Mouse (Mus musculus) T-helper 2 cell (primary cell): ENCODE data around the gene Rnf8.

Source experiments
- in situ Hi-C: fragments of 300-600 bp; cut with MboI, MseI; formaldehyde crosslinking; loops from one replicate; pipeline ENCODE4 v1.15.1; 2025; ENCODE audit warnings: high pct_unique_total_duplicates

Rnf8 gene

DNA sequence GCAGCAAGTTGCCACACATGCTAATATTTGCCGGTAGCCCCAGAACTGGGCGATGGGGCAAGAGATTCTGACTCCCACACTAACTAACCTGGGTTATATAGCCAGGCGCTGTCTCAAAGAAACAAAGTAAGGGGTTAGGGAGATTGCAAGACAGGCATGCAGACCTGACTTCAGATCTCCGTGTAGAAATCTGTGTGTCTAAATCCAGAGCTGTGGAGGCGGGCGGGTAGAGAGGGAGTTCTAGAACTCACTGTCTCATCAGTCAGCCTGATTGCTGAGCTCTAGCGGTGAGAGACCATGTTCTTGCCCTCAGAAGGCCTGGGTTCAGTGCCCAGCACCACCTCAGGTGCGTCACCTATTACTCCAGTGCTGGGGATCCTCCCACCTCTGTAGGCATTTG lies 8.9 kb downstream of the Rnf8 start:
- in situ Hi-C loops, result no loop called here

GRCm38 (mm10) chr17:29627285-29627684 lies 12.7 kb downstream of the Rnf8 start:
- in situ Hi-C loops, result no loop called here

DNA sequence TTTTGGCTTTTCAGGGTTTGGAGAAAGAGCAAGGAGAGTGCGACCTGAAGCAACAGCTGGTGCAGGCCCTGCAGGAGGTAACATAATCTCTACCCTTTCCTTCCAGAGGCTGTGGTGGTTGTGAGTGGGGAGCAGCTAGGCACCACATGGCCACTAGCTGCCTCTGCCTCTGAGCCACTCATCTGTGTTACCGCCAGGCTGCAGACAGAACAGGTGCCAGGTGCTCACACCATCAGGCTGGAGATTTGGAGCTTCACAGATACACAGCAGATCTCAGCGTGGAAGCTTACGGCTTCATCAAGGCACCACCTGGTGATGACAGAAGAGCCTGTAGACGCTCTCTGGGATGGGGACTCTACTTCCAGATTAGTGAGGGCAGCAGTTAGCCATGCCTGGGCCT lies 14.4 kb downstream of the Rnf8 start:
- in situ Hi-C loops, result no loop called here

GRCm38 (mm10) chr17:29629620-29630019 lies 15.0 kb downstream of the Rnf8 start:
- in situ Hi-C loops, result no loop called here

DNA sequence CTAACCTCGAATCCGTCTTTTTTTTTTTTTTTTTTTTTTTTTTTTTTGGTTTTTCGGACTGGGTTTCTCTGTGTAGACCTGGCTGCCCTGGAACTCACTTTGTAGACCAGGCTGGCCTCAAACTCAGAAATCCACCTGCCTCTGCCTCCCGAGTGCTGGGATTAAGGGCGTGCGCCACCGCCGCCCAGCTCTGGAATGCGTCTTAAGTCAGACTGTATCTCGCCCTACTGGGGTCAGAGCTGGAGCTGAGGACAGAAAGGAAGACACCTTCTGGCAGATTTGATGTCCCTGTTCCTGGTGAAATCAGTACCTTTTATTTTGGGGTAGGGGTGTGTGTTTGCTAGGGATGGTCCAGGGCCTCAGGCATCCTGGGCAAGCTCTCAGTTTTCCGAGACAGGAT lies 17.7 kb downstream of the Rnf8 start:
- in situ Hi-C loops, result no loop called here

- in situ Hi-C loops, result no loop called here
Measured at GRCm38 (mm10) chr17:29635492-29635891, 20.9 kb downstream of the Rnf8 start.

DNA sequence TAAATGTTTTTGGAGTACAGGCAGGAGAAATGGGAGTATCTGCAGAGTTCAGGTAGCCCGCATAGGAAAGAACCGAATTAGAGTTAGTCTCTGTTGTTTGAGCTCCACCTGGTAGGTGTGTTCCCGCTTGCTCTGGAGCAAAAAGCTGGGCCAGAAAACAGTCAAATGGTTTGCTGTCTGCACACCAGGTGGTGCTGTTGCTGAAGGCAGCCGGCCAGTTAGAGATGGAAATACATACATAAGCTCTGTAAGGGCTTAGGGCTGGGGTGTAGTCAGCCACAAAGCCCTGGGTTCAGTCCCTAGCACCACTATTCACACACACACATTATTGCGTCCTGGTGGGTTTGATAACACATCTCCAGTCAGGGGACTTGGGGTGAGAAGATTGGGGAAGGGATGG lies 21.5 kb downstream of the Rnf8 start:
- in situ Hi-C loops, result no loop called here

GRCm38 (mm10) chr17:29637377-29637776 lies 22.8 kb downstream of the Rnf8 start:
- in situ Hi-C loops, result no loop called here

DNA sequence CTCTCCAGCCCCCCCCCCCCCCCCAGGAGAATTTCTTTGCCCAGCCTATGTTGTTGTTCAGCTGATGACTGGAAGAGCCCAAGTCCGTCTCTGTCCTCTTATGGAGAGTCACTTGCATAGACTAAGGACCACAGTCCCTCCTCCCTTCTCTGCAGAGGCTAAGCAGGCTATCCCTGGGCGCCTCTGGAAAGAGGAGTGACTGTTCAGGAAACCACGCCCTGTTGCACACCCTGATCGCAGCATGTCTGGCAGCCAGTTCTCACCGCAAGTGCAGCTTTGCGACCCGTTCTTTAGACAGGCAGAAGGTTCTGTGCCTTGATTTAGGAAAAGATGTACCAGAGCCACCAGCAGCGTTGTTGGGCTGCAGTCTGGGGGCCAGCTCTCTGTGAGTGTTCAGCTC lies 23.3 kb downstream of the Rnf8 start:
- in situ Hi-C loops, result no loop called here

DNA sequence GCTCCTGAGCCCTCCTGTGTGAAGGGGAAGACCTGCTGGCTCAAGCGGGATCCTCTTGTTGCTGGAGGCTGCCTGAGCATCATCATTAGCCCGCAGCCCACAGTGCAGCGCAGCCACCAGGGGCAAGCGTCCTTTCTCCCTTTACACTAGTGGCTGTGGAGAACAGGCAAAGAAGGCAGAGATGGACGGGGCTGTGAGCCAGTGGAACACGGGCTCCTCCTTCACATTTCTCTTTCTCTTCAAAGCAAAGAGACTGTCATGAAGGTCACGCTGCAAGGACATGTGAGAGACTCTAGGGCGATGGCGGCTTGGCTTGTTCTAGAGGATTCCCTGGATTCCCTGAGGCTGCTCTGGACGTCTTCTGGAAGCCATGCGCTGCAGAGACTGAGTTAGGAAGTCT lies 26.4 kb downstream of the Rnf8 start:
- in situ Hi-C loops, result loop anchor here (5.0 kb wide), 1 partner anchor 84 kb away; no protein-coding TSS in a partner anchor

DNA sequence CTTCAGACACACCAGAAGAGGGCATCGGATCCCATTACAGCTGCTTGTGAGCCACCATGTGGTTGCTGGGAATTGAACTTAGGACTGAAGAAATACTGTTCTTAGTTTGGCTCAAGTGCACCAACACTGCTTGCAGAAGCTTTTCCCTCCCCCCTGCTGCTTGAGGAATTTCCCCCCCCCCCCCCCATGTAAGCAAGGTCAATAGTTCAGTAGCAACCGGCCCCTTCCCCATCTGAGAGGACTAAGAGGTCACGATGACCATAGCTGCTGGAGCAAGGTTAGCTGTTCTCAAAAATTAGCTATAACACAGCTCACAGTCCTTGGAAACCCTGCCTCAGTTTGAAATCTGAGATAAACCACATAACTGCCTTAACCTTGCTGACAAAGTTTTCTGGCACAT lies 27.6 kb downstream of the Rnf8 start:
- in situ Hi-C loops, result loop anchor here (5.0 kb wide), 1 partner anchor 85 kb away; no protein-coding TSS in a partner anchor

DNA sequence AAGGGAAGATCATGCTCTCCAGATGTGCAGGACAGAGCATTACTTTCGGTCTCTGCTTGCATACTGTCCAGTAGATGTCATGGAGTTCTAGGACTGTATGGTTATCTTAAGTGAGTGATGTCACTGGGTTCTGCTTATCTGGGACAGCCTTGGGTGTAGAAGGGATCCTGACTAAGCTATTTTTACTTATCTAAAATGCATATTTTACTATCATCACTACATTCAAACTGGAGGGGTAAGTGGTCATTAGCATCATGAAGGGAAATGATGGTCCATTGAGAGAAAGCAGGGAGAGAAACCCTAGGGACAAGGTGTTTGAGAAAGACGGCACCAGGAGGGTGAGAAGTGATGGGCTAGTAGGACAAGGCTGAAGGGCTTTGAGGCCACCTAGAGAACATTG lies 43.7 kb downstream of the Rnf8 start:
- in situ Hi-C loops, result no loop called here

GRCm38 (mm10) chr17:29660076-29660761 lies 45.6 kb downstream of the Rnf8 start, which contains the start of gene Cmtr1:
TSS of gene Cmtr1 (plus strand) at chr17:29660595.
- in situ Hi-C loops, result no loop called here

DNA sequence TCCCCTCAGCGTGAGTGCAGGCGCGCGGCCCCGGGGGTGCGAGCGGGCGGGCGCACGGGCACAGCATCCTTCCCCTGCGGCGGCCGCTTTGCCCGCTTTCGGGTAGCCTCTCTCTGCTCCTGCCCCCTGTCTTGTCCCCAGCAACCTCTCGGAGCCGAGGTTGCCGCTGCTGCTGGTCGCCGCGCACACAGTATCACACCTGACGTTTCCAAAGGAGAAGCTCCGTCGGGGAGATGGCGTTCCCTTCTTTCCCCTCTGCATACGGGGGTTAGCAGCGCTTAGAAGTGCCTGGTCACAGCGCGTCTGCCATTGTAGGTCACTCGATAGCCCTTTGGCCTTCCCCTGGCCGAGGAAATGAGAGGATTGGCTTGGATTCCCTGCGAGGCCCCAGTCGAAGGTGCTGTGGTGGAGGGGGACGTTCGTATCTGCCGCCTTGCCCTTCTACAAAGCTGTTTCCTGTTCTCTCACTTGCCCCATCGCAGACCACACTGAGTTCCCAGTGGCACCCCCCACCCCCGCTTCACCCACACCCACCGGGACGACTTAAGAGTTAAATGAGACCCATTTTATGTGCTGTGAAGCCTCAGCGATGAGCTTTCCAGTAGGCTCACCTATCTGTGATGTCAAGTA lies 46.3 kb downstream of the Rnf8 start:
- in situ Hi-C loops, result no loop called here

DNA sequence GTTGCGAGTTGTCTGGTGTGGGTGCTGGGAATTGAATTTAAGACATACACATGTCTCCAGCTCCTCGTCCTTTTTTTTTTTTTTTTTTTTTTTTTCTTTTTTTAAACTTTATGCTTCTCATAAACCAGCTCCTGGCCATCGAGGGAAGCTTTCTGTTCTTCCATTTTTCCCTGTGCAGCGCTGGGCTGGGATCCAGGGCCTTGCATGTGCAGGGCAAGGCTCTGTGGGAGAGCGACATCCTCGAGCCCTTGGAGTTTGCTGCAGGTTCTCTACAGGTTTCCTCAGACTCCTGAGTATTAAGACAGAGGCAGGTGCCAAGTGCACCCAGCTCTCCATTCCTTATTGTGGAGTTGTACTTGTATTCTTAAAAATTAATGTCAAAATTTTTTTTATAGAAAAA lies 47.6 kb downstream of the Rnf8 start:
- in situ Hi-C loops, result no loop called here

GRCm38 (mm10) chr17:29668051-29668986 lies 53.7 kb downstream of the Rnf8 start:
- in situ Hi-C loops, result no loop called here

- in situ Hi-C loops, result no loop called here
Measured at GRCm38 (mm10) chr17:29669030-29669429, 54.4 kb downstream of the Rnf8 start.

DNA sequence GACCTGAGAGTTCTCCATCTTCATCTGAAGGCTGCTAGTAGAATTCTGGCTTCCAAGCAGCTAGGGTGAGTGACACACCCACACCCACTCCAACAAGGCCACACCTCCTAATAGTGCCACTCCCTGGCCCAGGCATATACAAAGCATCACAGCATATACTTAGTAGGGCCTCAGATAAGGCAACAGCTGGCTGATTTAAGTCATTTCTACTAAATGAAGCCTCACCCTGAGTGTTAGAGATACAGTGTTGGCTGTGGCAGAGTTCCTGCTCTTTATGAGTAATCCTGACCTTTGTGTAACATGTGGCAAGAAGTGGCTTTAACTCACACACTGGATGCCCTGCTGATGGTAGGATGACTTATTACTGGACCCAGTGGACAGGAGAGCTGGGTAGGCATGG lies 55.3 kb downstream of the Rnf8 start:
- in situ Hi-C loops, result no loop called here

- in situ Hi-C loops, result no loop called here
Measured at GRCm38 (mm10) chr17:29671021-29671420, 56.4 kb downstream of the Rnf8 start.

- in situ Hi-C loops, result no loop called here
Measured at GRCm38 (mm10) chr17:29673325-29673724, 58.7 kb downstream of the Rnf8 start.

DNA sequence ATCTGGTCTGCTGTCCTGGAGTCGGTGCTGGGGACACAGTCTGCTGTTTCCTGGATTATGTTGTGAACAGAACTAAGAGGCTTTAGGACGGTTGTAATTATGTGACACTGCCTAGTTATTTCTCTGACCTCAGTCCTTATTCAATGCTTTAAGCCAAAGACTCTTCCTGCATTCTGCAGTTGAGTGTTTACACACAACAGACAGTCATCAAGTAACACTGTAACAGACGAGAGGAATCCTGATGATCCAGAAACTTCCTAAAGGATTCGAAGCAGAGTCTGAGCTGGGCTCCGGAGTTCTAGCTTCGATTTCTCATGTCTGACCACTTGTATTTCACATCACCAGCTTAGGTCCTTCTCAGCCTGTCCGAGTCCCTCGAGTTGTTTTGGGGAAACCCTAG lies 63.9 kb downstream of the Rnf8 start:
- in situ Hi-C loops, result no loop called here

GRCm38 (mm10) chr17:29679038-29679767 lies 64.6 kb downstream of the Rnf8 start:
- in situ Hi-C loops, result no loop called here
